Mouse (Mus musculus) thymus, postnatal 0 days (tissue): Measurements from ENCODE around the gene Qdpr. TPM values are rescaled to one million over a fixed set of nuclear protein-coding genes. Genes with fewer than 3 reads are reported as not detected.

Source experiments
- DNase-seq: peaks from one replicate; pipeline ENCODE4 v3.0.0-alpha.2; 2015; ENCODE audit warnings: low spot score
- polyA plus RNA-seq: library from polyadenylated mRNA; unstranded; fragments of >200 nt; fragmentation: Nextera tagmentation; extraction: Ambion mirVana; gene quantifications from 2 replicates; pipeline ENCODE4 v1.2.1, GENCODE M21; 2015

Qdpr gene
- 125 and 126 TPM in 2 replicates for polyA plus RNA-seq

GRCm38 (mm10) chr5:45449831-45450716 lies at the start of gene Qdpr:
Gene Qdpr (minus strand): TSS chr5:45450236.
- peak; percentile 100 for DNase-seq

GRCm38 (mm10) chr5:45497564-45497963 lies 47.5 kb upstream of the Qdpr start:
- no peak for DNase-seq

GRCm38 (mm10) chr5:45496930-45497550 lies 47.0 kb upstream of the Qdpr start:
- DNase-seq = no peak

- no peak for DNase-seq
Measured at GRCm38 (mm10) chr5:45496479-45496878, 46.4 kb upstream of the Qdpr start.

- DNase-seq = no peak
Measured at GRCm38 (mm10) chr5:45496042-45496441, 46.0 kb upstream of the Qdpr start.

GRCm38 (mm10) chr5:45495429-45495975 lies 45.5 kb upstream of the Qdpr start:
- no peak for DNase-seq

GRCm38 (mm10) chr5:45494093-45494755 lies 44.2 kb upstream of the Qdpr start:
- no peak for DNase-seq

GRCm38 (mm10) chr5:45493191-45494092 lies 43.4 kb upstream of the Qdpr start, which contains the start of gene Lap3:
Gene Lap3 (plus strand): TSS chr5:45493374.
- peak; percentile 96 for DNase-seq

GRCm38 (mm10) chr5:45491776-45492175 lies 41.7 kb upstream of the Qdpr start:
- DNase-seq = no peak

GRCm38 (mm10) chr5:45483654-45484053 lies 33.6 kb upstream of the Qdpr start:
- DNase-seq = no peak

- DNase-seq = no peak
Measured at GRCm38 (mm10) chr5:45482607-45483006, 32.6 kb upstream of the Qdpr start.

- no peak for DNase-seq
Measured at GRCm38 (mm10) chr5:45481125-45481524, 31.1 kb upstream of the Qdpr start.

GRCm38 (mm10) chr5:45480066-45480465 lies 30.0 kb upstream of the Qdpr start:
- no peak for DNase-seq

GRCm38 (mm10) chr5:45477601-45478000 lies 27.6 kb upstream of the Qdpr start:
- DNase-seq = no peak

GRCm38 (mm10) chr5:45476288-45476687 lies 26.3 kb upstream of the Qdpr start:
- DNase-seq = no peak

GRCm38 (mm10) chr5:45475771-45476170 lies 25.7 kb upstream of the Qdpr start:
- DNase-seq = no peak

- no peak for DNase-seq
Measured at GRCm38 (mm10) chr5:45474758-45475157, 24.7 kb upstream of the Qdpr start.

GRCm38 (mm10) chr5:45474215-45474614 lies 24.2 kb upstream of the Qdpr start:
- DNase-seq = peak; percentile 69

GRCm38 (mm10) chr5:45473521-45473920 lies 23.5 kb upstream of the Qdpr start:
- DNase-seq = no peak

- DNase-seq = no peak
Measured at GRCm38 (mm10) chr5:45472880-45473450, 22.9 kb upstream of the Qdpr start.
